Mouse (Mus musculus): ENCODE measurements at regions not wholly inside any gene's neighbourhood (a gene's known extent, or its start where the extent isn't known, plus 50 kb on each side); places are given as distances from the start of the nearest gene placed in this dataset.

GRCm38 (mm10) chr16:86772586-86772985 lies 581.4 kb upstream of the N6amt1 start:
- TF ChIP-seq CTCF (IDR thresholded peaks at IDR 0.05; ENCODE audit: control insufficient read depth, insufficient read depth, insufficient replicate concordance, low read depth, low read length) (no peak), POLR2A (IDR thresholded peaks at IDR 0.05; ENCODE audit: control insufficient read depth, low read depth, low read length) (no peak)
